Mouse (Mus musculus) heart, embryonic 14.5 days (tissue): ENCODE results near the gene Pcsk2. TPM values are rescaled to one million over a fixed set of nuclear protein-coding genes. Genes with fewer than 3 reads are reported as not detected.

Source experiments
- ATAC-seq: fragments of 200-750 bp; cut with Nextera tagmentation; 2 replicates; pipeline ENCODE4 v1.8.0; 2017; ENCODE audit warnings: low read depth, moderate TSS enrichment; ENCODE audit not compliant: insufficient number of reproducible peaks, insufficient read depth, low FRiP score
- H3K27ac ChIP-seq, 2 experiments: fragments of 200-500 bp in 1 of 2; fragments of 300-500 bp in 1 of 2; sonication (generic) in 1 of 2; replicated peaks in 1 of 2; 2 replicates each; pipeline ENCODE4 v1.5.1; 2012 to 2014; ENCODE audit warnings: low read depth in 2 of 2, low read length in 2 of 2, control low read depth in 1 of 2, mild to moderate bottlenecking in 1 of 2, mixed read lengths in 1 of 2; ENCODE audit not compliant: control insufficient read depth in 1 of 2, insufficient read depth in 1 of 2
- H3K27me3 ChIP-seq: fragments of 300-500 bp; sonication (generic); 2 replicates; pipeline ENCODE4 v1.6.1; 2014; ENCODE audit warnings: mild to moderate bottlenecking, low read length, control low read depth; ENCODE audit not compliant: control insufficient read depth, insufficient read depth
- H3K36me3 ChIP-seq: fragments of 300-500 bp; sonication (generic); 2 replicates; pipeline ENCODE4 v1.6.1; 2014; ENCODE audit warnings: mild to moderate bottlenecking, control low read depth, low read length, mixed read lengths; ENCODE audit not compliant: control insufficient read depth, insufficient read depth
- H3K4me1 ChIP-seq, 2 experiments: fragments of 200-500 bp in 1 of 2; fragments of 300-500 bp in 1 of 2; sonication (generic) in 1 of 2; 2 replicates each; pipeline ENCODE4 v1.6.1; 2012 to 2014; ENCODE audit warnings: low read length in 2 of 2, control low read depth in 1 of 2, mixed read lengths in 1 of 2; ENCODE audit not compliant: control insufficient read depth in 2 of 2, insufficient read depth in 2 of 2
- H3K4me2 ChIP-seq: fragments of 300-500 bp; sonication (generic); 2 replicates; pipeline ENCODE4 v1.6.1; 2014; ENCODE audit warnings: mild to moderate bottlenecking, low read length
- H3K4me3 ChIP-seq, 2 experiments: fragments of 200-500 bp in 1 of 2; fragments of 300-500 bp in 1 of 2; sonication (generic) in 1 of 2; 2 replicates each; pipeline ENCODE4 v1.5.1; 2012 to 2014; ENCODE audit warnings: low read length in 2 of 2, mild to moderate bottlenecking in 2 of 2, control low read depth in 1 of 2, low read depth in 1 of 2, moderate library complexity in 1 of 2; ENCODE audit not compliant: control insufficient read depth in 1 of 2, insufficient read depth in 1 of 2
- H3K9ac ChIP-seq: fragments of 300-500 bp; sonication (generic); 2 replicates; pipeline ENCODE4 v1.6.1; 2014; ENCODE audit warnings: mild to moderate bottlenecking, low read length
- H3K9me3 ChIP-seq: fragments of 300-500 bp; sonication (generic); 2 replicates; pipeline ENCODE4 v1.6.1; 2016; ENCODE audit warnings: low read length, control low read depth; ENCODE audit not compliant: control insufficient read depth
- WGBS: fragments of 180-500 bp; shearing (Covaris S2); extraction: QIAGEN DNeasy Blood & Tissue Kit; methylation state at CpG from one replicate; pipeline ENCODE4 v1.1.7; 2014; 5-methylcytosine and 5-hydroxymethylcytosine counted together
- polyA plus RNA-seq: library from polyadenylated mRNA; unstranded; fragments of >200 nt; fragmentation: Nextera tagmentation; extraction: Ambion mirVana; gene quantifications from 2 replicates; pipeline ENCODE4 v1.2.1, GENCODE M21; 2014

Pcsk2 gene
- polyA plus RNA-seq, 1 experiment from 2014 or later: 0.04 TPM

DNA sequence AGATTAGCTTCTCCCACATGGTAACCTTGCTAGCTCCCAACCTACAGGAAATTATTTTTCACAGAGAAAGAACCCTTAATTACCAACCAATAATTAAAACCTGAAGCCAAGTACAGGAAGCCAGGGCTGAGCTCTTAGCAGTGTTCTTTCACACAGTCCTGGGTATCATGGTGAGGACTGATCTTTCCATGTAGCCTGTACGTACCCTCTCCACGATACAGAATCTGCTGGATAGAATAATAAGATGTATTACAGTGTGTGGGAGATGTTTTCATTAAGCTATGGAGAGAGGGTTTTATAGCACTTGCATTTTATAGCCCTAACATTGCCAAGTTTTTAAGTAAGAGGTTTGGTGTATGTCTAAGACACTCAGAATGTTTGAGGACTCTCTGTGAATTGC, 164.0 kb downstream of the Pcsk2 start:
- H3K27me3 ChIP-seq: no peaks in the 10 kb centered on the region
- 83% methylated on average over 2 of the region's 2 CpGs for WGBS
- H3K9me3 ChIP-seq: no peaks in the 10 kb centered on the region
- no peak overlapping the region for H3K27ac ChIP-seq
- no peak overlapping the region for H3K4me3 ChIP-seq
- H3K9ac ChIP-seq: no peak overlapping the region
- no peak overlapping the region for H3K4me2 ChIP-seq
- H3K36me3 ChIP-seq: no peaks in the 10 kb centered on the region
- no peak for ATAC-seq
- H3K4me1 ChIP-seq: no peaks in the 10 kb centered on the region

- no peak overlapping the region for H3K27ac ChIP-seq
- no peak for ATAC-seq
- no peaks in the 10 kb centered on the region for H3K27me3 ChIP-seq
- H3K4me3 ChIP-seq: no peak overlapping the region
- no peaks in the 10 kb centered on the region for H3K9me3 ChIP-seq
- H3K4me1 ChIP-seq: no peaks in the 10 kb centered on the region
- WGBS: 51% methylated on average over 4 of the region's 4 CpGs
- no peaks in the 10 kb centered on the region for H3K36me3 ChIP-seq
- H3K4me2 ChIP-seq: no peak overlapping the region
- no peak overlapping the region for H3K9ac ChIP-seq
These were observed 165.9 kb downstream of the Pcsk2 start for GRCm38 (mm10) chr2:143711886-143712285.

- no peak for ATAC-seq
- 70% methylated on average over 3 of the region's 3 CpGs for WGBS
- no peak overlapping the region for H3K4me2 ChIP-seq
These were observed 166.9 kb downstream of the Pcsk2 start for GRCm38 (mm10) chr2:143712901-143713300.

GRCm38 (mm10) chr2:143713902-143714301, 167.9 kb downstream of the Pcsk2 start:
- no peak for ATAC-seq
- Histone ChIP-seq H3K36me3 (no peaks in the 10 kb centered on the region), H3K27ac (no peak overlapping the region), H3K9ac (no peak overlapping the region), H3K4me3 (no peak overlapping the region), H3K9me3 (no peaks in the 10 kb centered on the region), H3K4me2 (no peak overlapping the region), H3K27me3 (no peaks in the 10 kb centered on the region), H3K4me1 (no peaks in the 10 kb centered on the region)
- 80% methylated on average over 4 of the region's 4 CpGs for WGBS

More at GRCm38 (mm10) chr2:143712901-143713300, 166.9 kb downstream of the Pcsk2 start:
- H3K4me1 ChIP-seq: no peaks in the 10 kb centered on the region
- H3K36me3 ChIP-seq: no peaks in the 10 kb centered on the region
- no peak overlapping the region for H3K27ac ChIP-seq
- no peak overlapping the region for H3K9ac ChIP-seq
- H3K4me3 ChIP-seq: no peak overlapping the region
- no peaks in the 10 kb centered on the region for H3K27me3 ChIP-seq
- no peaks in the 10 kb centered on the region for H3K9me3 ChIP-seq

- no peak overlapping the region for H3K9ac ChIP-seq
- 57% methylated on average over 4 of the region's 4 CpGs for WGBS
- no peaks in the 10 kb centered on the region for H3K4me1 ChIP-seq
- no peaks in the 10 kb centered on the region for H3K9me3 ChIP-seq
- no peak for ATAC-seq
- H3K27ac ChIP-seq: no peak overlapping the region
- H3K4me3 ChIP-seq: no peak overlapping the region
- no peaks in the 10 kb centered on the region for H3K27me3 ChIP-seq
- no peaks in the 10 kb centered on the region for H3K36me3 ChIP-seq
- H3K4me2 ChIP-seq: no peak overlapping the region
These were observed 169.2 kb downstream of the Pcsk2 start for GRCm38 (mm10) chr2:143715110-143715509.

- Histone ChIP-seq H3K9me3 (no peaks in the 10 kb centered on the region), H3K4me3 (no peak overlapping the region), H3K27me3 (no peaks in the 10 kb centered on the region), H3K4me1 (no peaks in the 10 kb centered on the region), H3K4me2 (no peak overlapping the region), H3K36me3 (no peaks in the 10 kb centered on the region), H3K9ac (no peak overlapping the region), H3K27ac (no peak overlapping the region)
- ATAC-seq: no peak
- WGBS: 15% methylated on average over 4 of the region's 4 CpGs
These were observed 177.3 kb downstream of the Pcsk2 start for GRCm38 (mm10) chr2:143723231-143723630.

DNA sequence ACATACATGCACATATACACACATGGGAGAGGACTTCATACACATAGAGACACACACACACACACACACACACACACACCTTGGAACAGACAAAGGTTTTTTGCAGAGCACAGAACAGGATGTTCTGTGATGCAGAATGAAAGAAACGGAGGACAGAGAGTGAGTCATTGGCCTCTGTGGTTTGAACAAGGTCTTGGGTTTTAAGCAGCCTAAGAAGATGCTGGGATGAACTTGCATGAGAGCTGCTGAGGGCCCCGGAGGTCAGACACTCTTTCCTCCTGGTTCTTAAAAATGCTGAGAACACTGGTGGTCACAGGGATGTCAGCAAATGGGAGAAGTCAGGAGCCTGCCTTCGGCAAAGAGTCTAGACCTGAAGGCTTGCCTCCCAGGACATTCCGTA, 178.1 kb downstream of the Pcsk2 start:
- no peaks in the 10 kb centered on the region for H3K27me3 ChIP-seq
- 72% methylated on average over 4 of the region's 4 CpGs for WGBS

DNA sequence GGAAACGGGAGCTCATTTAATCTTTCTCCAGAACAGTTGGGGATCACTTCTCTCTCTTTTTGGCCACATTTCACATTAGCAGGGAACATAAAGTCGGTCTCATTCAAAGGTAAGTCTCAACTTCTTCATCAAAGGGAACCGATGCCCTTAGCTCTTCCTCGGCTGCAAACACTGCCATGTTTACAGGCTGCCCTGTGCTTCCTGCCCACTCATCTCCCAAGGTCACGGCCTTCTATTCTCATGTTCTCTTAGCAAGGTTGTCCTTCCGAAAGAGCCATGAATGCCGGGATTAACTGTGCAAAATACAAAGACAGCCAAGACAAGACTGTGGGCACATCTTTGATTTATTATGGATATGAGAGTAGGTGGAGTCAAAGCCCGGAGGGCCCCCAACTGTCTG, 178.8 kb downstream of the Pcsk2 start:
- Histone ChIP-seq H3K27me3 (no peaks in the 10 kb centered on the region), H3K4me3 (no peak overlapping the region), H3K36me3 (no peaks in the 10 kb centered on the region), H3K4me1 (no peaks in the 10 kb centered on the region), H3K9ac (no peak overlapping the region), H3K9me3 (no peaks in the 10 kb centered on the region), H3K4me2 (no peak overlapping the region), H3K27ac (no peak overlapping the region)
- no peak for ATAC-seq
- whole genome bisulfite sequencing: 82% methylated on average over 8 of the region's 8 CpGs

More for the DNA sequence above, 178.1 kb downstream of the Pcsk2 start:
- Histone ChIP-seq H3K27ac (no peak overlapping the region), H3K4me2 (no peak overlapping the region), H3K9me3 (no peaks in the 10 kb centered on the region), H3K4me3 (no peak overlapping the region), H3K36me3 (no peaks in the 10 kb centered on the region), H3K9ac (no peak overlapping the region), H3K4me1 (no peaks in the 10 kb centered on the region)
- no peak for ATAC-seq
